Mouse (Mus musculus) fibroblast of lung, adult 2 months (primary cell): ENCODE results near the gene Rft1.

ENCODE experiments used
- DNase-seq: peaks from one replicate; pipeline ENCODE4 v3.0.0-alpha.2; 2011; ENCODE audit warnings: low read depth

Gene Rft1

GRCm38 (mm10) chr14:30653943-30654659 is at the start of gene Rft1:
Gene Rft1 (plus strand): TSS chr14:30654360.
- peak; percentile 88 for DNase-seq

GRCm38 (mm10) chr14:30606817-30607216 is 47.3 kb upstream of the Rft1 start:
- no peak for DNase-seq

GRCm38 (mm10) chr14:30607696-30608095 is 46.5 kb upstream of the Rft1 start:
- DNase-seq: no peak

GRCm38 (mm10) chr14:30608176-30608575 is 46.0 kb upstream of the Rft1 start:
- no peak for DNase-seq

GRCm38 (mm10) chr14:30609499-30609898 is 44.7 kb upstream of the Rft1 start:
- DNase-seq: no peak

GRCm38 (mm10) chr14:30610304-30610703 is 43.9 kb upstream of the Rft1 start:
- DNase-seq: no peak

- DNase-seq: no peak
Measured at GRCm38 (mm10) chr14:30610940-30611339, 43.2 kb upstream of the Rft1 start.

- DNase-seq: no peak
Measured at GRCm38 (mm10) chr14:30612523-30612922, 41.6 kb upstream of the Rft1 start.

GRCm38 (mm10) chr14:30612962-30613715 is 41.0 kb upstream of the Rft1 start:
- no peak for DNase-seq

- DNase-seq: no peak
Measured at GRCm38 (mm10) chr14:30616751-30617150, 37.4 kb upstream of the Rft1 start.

- no peak for DNase-seq
Measured at GRCm38 (mm10) chr14:30618746-30619275, 35.3 kb upstream of the Rft1 start.

- no peak for DNase-seq
Measured at GRCm38 (mm10) chr14:30619982-30620578, 34.1 kb upstream of the Rft1 start.

GRCm38 (mm10) chr14:30622130-30622529 is 32.0 kb upstream of the Rft1 start:
- no peak for DNase-seq

GRCm38 (mm10) chr14:30622556-30622955 is 31.6 kb upstream of the Rft1 start:
- DNase-seq: no peak

GRCm38 (mm10) chr14:30624277-30624721 is 29.9 kb upstream of the Rft1 start:
- DNase-seq: no peak

GRCm38 (mm10) chr14:30625131-30625807 is 28.9 kb upstream of the Rft1 start:
- no peak for DNase-seq

- DNase-seq: peak; percentile 60
Measured at GRCm38 (mm10) chr14:30625856-30626726, 28.1 kb upstream of the Rft1 start, which contains the start of gene Prkcd. Gene Prkcd (minus strand): TSS chr14:30626210.

- DNase-seq: no peak
Measured at GRCm38 (mm10) chr14:30626756-30627742, 27.1 kb upstream of the Rft1 start.

GRCm38 (mm10) chr14:30628235-30628634 is 25.9 kb upstream of the Rft1 start:
- no peak for DNase-seq

GRCm38 (mm10) chr14:30629839-30630238 is 24.3 kb upstream of the Rft1 start:
- DNase-seq: no peak
